Mouse (Mus musculus): ENCODE measurements at regions not wholly inside any gene's neighbourhood (a gene's known extent, or its start where the extent isn't known, plus 50 kb on each side); places are given as distances from the start of the nearest gene placed in this dataset.

DNA sequence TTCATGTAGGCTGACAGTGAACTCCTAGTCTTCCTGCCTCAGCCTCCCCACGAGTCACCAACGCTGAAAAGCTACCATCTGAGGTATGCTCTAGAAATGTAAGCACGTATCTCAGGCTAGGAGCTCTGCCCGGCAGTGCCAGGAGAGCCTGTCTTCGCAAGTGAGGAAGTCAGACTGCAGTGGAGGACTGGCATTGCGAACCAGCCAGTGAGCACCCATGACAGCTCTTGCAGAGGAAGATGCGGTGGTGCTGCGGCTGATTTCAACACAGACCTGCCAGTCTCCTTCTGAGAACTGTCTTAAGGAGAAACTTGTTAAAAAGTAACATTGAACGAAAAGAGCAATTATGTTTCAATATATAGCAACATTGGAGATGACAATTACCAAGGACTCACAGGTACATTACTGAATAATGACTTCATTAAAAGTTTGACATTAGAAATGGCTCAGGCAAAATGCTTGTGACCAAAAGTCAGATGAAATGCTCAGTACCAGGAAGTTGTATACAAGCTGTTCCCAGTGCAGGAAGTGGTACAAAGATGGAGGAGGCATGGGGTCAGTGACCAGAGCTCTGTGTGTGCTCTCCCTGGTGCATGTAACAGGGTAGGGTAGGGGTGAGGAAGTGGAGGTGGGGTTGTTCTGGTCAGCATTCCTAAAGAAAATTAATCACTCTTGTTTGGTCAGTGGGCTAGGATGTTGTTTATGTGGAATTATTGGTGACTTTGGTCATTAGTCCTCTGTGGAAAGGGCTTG is 58.1 kb upstream of the Slc38a2 start:
- no peak for TF ChIP-seq CTCF (IDR thresholded peaks at IDR 0.05; ENCODE audit: borderline replicate concordance, control insufficient read depth, extremely low read depth, insufficient read depth, low read length, poor library complexity)
- TF ChIP-seq POLR2A (IDR thresholded peaks at IDR 0.05; ENCODE audit: control insufficient read depth, extremely low read depth, insufficient read depth, low read length, poor library complexity): no peak
